Mouse (Mus musculus) ES-Bruce4 (cell line): Measurements from ENCODE around the gene Pcolce. TPM values are rescaled to one million over a fixed set of nuclear protein-coding genes. Genes with fewer than 3 reads are reported as not detected.
"Not testable (repeated sequence)": the region's sequence is repeated elsewhere in the genome, so short reads cannot be mapped to it uniquely, and the experiment has no call there.

Experiments used
- H3K27ac ChIP-seq: 2 replicates; pipeline ENCODE4 v1.5.1; 2012; ENCODE audit warnings: low read length, inconsistent platforms; ENCODE audit not compliant: insufficient read depth
- H3K27me3 ChIP-seq: 2 replicates; pipeline ENCODE4 v1.6.1; 2012; ENCODE audit warnings: mild to moderate bottlenecking, low read length, inconsistent platforms; ENCODE audit not compliant: control insufficient read depth, poor library complexity, insufficient read depth, severe bottlenecking
- H3K36me3 ChIP-seq: 2 replicates; pipeline ENCODE4 v1.6.1; 2012; ENCODE audit warnings: inconsistent platforms, mild to moderate bottlenecking, low read length, moderate library complexity; ENCODE audit not compliant: control insufficient read depth, poor library complexity, insufficient read depth, severe bottlenecking
- H3K4me1 ChIP-seq: one replicate; pipeline ENCODE4 v1.8.1; 2011; ENCODE audit warnings: low read length; ENCODE audit not compliant: control insufficient read depth, insufficient read depth
- H3K4me3 ChIP-seq: 2 replicates; pipeline ENCODE4 v1.5.1; 2011; ENCODE audit warnings: low read depth, mild to moderate bottlenecking, low read length
- H3K9ac ChIP-seq: 2 replicates; pipeline ENCODE4 v1.6.1; 2012; ENCODE audit warnings: low read depth, mild to moderate bottlenecking, inconsistent platforms; ENCODE audit not compliant: poor library complexity, severe bottlenecking
- H3K9me3 ChIP-seq: replicated peaks from 2 replicates; pipeline ENCODE4 v1.6.1; 2012; ENCODE audit warnings: mild to moderate bottlenecking, low read length, inconsistent platforms; ENCODE audit not compliant: control insufficient read depth, poor library complexity, insufficient read depth, severe bottlenecking
- CTCF ChIP-seq: IDR thresholded peaks from one replicate; pipeline ENCODE4 v1.8.1; 2011; ENCODE audit warnings: low read depth, low read length
- EP300 ChIP-seq: IDR thresholded peaks from 2 replicates; pipeline ENCODE4 v1.6.1; 2011; ENCODE audit warnings: low read depth, low read length; ENCODE audit not compliant: insufficient read depth
- POLR2A ChIP-seq: IDR thresholded peaks from one replicate; pipeline ENCODE4 v1.8.1; 2011; ENCODE audit warnings: low read length; ENCODE audit not compliant: insufficient read depth
- polyA plus RNA-seq: library from polyadenylated mRNA; stranded (reverse); fragments of >200 nt; gene quantifications from 2 replicates; pipeline ENCODE4 v1.2.4, GENCODE M21; 2011; ENCODE audit warnings: low read depth; ENCODE audit not compliant: missing spikeins, insufficient read depth, insufficient read length

Pcolce gene
- polyA plus RNA-seq, 1 experiment: 49.2 TPM

DNA sequence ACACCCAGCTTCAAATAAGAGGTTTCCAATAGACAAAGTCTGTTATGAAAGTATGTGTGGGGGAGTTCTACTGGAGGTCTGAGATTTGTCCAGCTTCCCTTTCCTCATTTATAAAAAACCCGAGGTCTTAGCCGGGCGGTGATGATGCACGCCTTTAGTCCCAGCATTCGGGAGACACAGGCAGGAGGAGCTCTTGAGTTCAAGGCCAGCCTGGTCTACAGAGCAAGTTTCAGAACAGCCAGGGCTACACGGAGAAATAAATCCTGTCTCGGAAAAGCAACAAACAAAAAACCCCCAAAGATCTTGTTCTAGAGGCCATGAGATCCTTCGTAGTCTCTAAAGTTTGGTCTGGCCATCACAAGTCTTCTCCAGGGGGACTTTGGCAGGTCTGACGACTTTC, 14.4 kb upstream of the Pcolce start:
- peak overlapping the region; percentile 76 for H3K27ac ChIP-seq
- no peak for TF ChIP-seq POLR2A
- no peak for TF ChIP-seq CTCF
- no peak for TF ChIP-seq EP300
- peak overlapping the region; percentile 84 for H3K4me3 ChIP-seq
- H3K9me3 ChIP-seq: no peaks in the 10 kb centered on the region
- no peaks in the 10 kb centered on the region for H3K36me3 ChIP-seq
- no peaks in the 10 kb centered on the region for H3K27me3 ChIP-seq
- peak overlapping the region; percentile 66 for H3K9ac ChIP-seq
- H3K4me1 ChIP-seq: no peaks in the 10 kb centered on the region

- TF ChIP-seq CTCF (no peak), POLR2A (no peak)
- no peak overlapping the region for H3K9ac ChIP-seq
- no peak overlapping the region for H3K4me3 ChIP-seq
- H3K9me3 ChIP-seq: no peaks in the 10 kb centered on the region
- no peaks in the 10 kb centered on the region for H3K36me3 ChIP-seq
- no peaks in the 10 kb centered on the region for H3K4me1 ChIP-seq
- no peaks in the 10 kb centered on the region for H3K27me3 ChIP-seq
- no peak overlapping the region for H3K27ac ChIP-seq
These were observed 10.4 kb upstream of the Pcolce start for GRCm38 (mm10) chr5:137623937-137624530.

- TF ChIP-seq CTCF (no peak), POLR2A (no peak), EP300 (no peak)
- H3K9ac ChIP-seq: no peak overlapping the region
- H3K9me3 ChIP-seq: no peaks in the 10 kb centered on the region
- H3K4me1 ChIP-seq: peaks cover 3% of the 10 kb centered on the region
- H3K36me3 ChIP-seq: no peaks in the 10 kb centered on the region
- 0 out of 2 replicates have a peak overlapping the region, but pooled peaks have one; percentile 21 for H3K27ac ChIP-seq
- no peaks in the 10 kb centered on the region for H3K27me3 ChIP-seq
- no peak overlapping the region for H3K4me3 ChIP-seq
These were observed 1.8 kb upstream of the Pcolce start for GRCm38 (mm10) chr5:137615347-137615746.

- not testable (repeated sequence) for H3K27me3 ChIP-seq, H3K36me3 ChIP-seq, H3K9me3 ChIP-seq, H3K4me1 ChIP-seq, H3K9ac ChIP-seq, H3K4me3 ChIP-seq
- 0 out of 2 replicates have a peak overlapping the region, but pooled peaks have one; percentile 40 for H3K27ac ChIP-seq
These were observed 1.3 kb upstream of the Pcolce start for GRCm38 (mm10) chr5:137614921-137615320.

DNA sequence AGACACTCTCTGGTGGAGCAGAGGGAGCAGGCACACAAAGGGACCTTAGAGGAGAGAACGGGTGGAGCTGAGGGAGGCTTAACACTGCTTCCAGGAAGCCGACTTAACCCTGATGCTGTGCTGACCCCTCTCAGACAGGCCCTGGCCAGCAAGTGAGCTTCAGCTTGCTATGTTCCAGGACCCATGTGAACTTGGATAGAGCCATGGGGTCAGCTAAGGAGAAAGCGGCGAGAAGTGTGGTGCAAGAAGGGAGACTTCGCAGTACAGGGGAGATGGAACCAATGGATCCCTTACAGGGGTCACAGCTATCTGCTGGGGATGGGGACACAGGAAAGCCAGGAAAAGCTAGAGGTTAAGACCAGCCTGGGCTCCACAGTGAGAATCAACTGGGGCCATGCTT, 508 bp downstream of the Pcolce start:
- H3K4me3 ChIP-seq: no peak overlapping the region; the same call in 1 of the 2 replicates
- no peaks in the 10 kb centered on the region for H3K9me3 ChIP-seq
- peaks cover 7% of the 10 kb centered on the region for H3K4me1 ChIP-seq
- no peaks in the 10 kb centered on the region for H3K27me3 ChIP-seq
- TF ChIP-seq EP300 (no peak), CTCF (no peak), POLR2A (no peak)
- no peaks in the 10 kb centered on the region for H3K36me3 ChIP-seq
- H3K9ac ChIP-seq: peak overlapping the region; percentile 60
- H3K27ac ChIP-seq: peak overlapping the region; percentile 86

DNA sequence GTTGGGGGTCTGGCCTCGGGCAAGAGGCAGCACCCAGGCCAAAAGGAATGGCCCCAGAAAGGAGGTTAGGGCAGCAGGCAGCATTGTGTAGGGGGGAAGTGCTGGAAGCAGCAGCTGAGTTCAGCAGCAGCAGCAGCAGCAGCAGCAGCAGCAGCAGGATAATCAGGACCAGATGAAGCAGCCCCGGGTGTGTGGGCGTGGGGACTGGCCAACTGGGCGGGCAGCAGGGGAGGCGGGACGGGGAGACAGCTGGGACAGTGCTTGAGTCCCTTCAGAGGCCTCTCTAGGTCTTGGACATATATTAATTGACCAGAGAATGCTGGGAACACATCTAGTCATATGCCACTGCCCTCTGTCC, 2.4 kb downstream of the Pcolce start:
- H3K9me3 ChIP-seq: no peaks in the 10 kb centered on the region
- H3K9ac ChIP-seq: peak overlapping the region; percentile 60; the same call in 1 of the 2 replicates
- peak overlapping the region; percentile 56 for H3K27ac ChIP-seq
- no peak for TF ChIP-seq CTCF
- no peak for TF ChIP-seq POLR2A
- TF ChIP-seq EP300: no peak
- peak overlapping the region; percentile 66 for H3K4me3 ChIP-seq
- H3K27me3 ChIP-seq: no peaks in the 10 kb centered on the region
- H3K36me3 ChIP-seq: peaks cover 1% of the 10 kb centered on the region; the same call in 1 of the 2 replicates
- H3K4me1 ChIP-seq: peaks cover 10% of the 10 kb centered on the region
